Mouse (Mus musculus): ENCODE measurements at regions not wholly inside any gene's neighbourhood (a gene's known extent, or its start where the extent isn't known, plus 50 kb on each side); places are given as distances from the start of the nearest gene placed in this dataset.

DNA sequence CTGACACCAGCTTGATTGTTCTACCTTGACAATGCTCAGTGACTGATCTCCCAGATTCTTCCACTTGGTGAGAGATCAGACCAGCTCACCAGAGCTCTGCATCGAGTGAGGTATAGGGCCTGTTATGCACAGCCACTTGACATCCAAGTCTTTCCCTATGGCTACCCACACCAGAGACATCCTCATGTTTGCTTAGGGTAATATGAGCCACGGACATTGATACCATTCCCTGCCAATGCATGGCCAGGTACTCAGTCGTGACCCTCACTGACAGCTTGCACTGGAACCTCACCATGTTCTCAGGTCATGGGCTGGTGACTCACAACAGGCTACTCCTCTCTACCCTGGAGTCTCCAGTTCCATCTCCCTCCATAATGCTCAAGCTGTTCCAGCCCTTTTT is 290.4 kb upstream of the Robo2 start:
- Histone ChIP-seq H3K9me3 (replicated peaks) (peaks cover 16% of the 10 kb centered on the region), H3K4me3 (ENCODE audit: low read depth, low read length) (no peak overlapping the region), H3K4me1 (ENCODE audit: insufficient read depth, low read depth, low read length) (no peaks in the 10 kb centered on the region), H3K27me3 (ENCODE audit: insufficient read depth, low read length) (no peaks in the 10 kb centered on the region), H3K36me3 (replicated peaks) (no peaks in the 10 kb centered on the region)
- ATAC-seq (ENCODE audit: extremely low read depth, insufficient number of reproducible peaks, low FRiP score, poor library complexity, severe bottlenecking) (no peak), DNase-seq (ENCODE audit: low spot score) (no peak)
- no peak for TF ChIP-seq POLR2AphosphoS5 (IDR thresholded peaks at IDR 0.05; ENCODE audit: insufficient replicate concordance, low read depth, low read length)
- no peak for TF ChIP-seq CTCF (IDR thresholded peaks at IDR 0.05; ENCODE audit: low read depth, low read length)
- no peak for TF ChIP-seq TAL1 (conservative IDR thresholded peaks at IDR 0.05; ENCODE audit: low read depth, low read length)
- TF ChIP-seq GATA1 (IDR thresholded peaks at IDR 0.05; ENCODE audit: borderline replicate concordance, low read length), result no peak
- no peak for TF ChIP-seq GATA2 (IDR thresholded peaks at IDR 0.05; ENCODE audit: borderline replicate concordance, low read depth, low read length)

DNA sequence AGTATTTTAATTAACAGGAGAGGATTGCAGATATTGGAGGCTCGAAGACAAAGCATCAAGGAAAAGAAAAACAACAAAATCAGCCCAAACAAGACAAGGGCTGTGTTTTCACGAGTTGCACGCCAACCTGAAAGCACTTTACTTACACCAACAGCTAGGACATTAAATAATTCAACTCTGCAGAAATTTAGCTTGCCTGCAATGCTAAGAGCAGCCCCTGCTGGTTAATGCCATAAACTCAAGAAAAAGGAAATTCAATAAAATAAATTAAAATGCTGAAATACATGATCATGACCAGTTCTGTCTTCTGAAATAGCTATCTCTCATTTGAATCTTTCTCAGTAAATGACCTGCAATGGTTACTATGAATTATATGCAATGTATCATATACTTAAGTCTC is 271.7 kb upstream of the Robo2 start:
- Histone ChIP-seq H3K27me3 (ENCODE audit: insufficient read depth, low read length) (no peaks in the 10 kb centered on the region), H3K4me3 (ENCODE audit: low read depth, low read length) (no peak overlapping the region), H3K36me3 (replicated peaks) (no peaks in the 10 kb centered on the region), H3K9me3 (replicated peaks) (no peaks in the 10 kb centered on the region), H3K4me1 (ENCODE audit: insufficient read depth, low read depth, low read length) (no peaks in the 10 kb centered on the region)
- ATAC-seq (ENCODE audit: extremely low read depth, insufficient number of reproducible peaks, low FRiP score, poor library complexity, severe bottlenecking) (no peak), DNase-seq (ENCODE audit: low spot score) (no peak)
- TF ChIP-seq GATA1 (IDR thresholded peaks at IDR 0.05; ENCODE audit: borderline replicate concordance, low read length) (no peak), TAL1 (conservative IDR thresholded peaks at IDR 0.05; ENCODE audit: low read depth, low read length) (no peak), POLR2AphosphoS5 (IDR thresholded peaks at IDR 0.05; ENCODE audit: insufficient replicate concordance, low read depth, low read length) (no peak), CTCF (IDR thresholded peaks at IDR 0.05; ENCODE audit: low read depth, low read length) (no peak), GATA2 (IDR thresholded peaks at IDR 0.05; ENCODE audit: borderline replicate concordance, low read depth, low read length) (no peak)

DNA sequence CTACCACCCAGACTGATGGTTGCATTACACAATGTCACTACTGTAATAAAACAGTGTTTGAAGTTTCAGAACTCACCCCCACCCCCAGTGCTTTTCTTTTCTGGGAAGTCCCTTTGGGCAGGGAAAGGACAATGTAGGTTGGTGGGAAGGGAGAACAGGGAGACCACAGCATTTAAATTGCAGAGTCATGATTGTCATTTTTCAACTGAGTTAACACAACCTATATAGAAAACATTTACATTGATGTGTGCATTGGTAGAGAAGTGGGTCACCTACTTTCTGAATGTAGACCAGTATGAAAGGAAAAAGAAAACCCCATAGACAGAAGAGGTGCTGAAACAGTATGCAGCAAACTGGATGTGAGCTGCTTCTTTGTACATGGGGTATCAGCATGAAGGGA is 264.0 kb upstream of the Robo2 start:
- no peaks in the 10 kb centered on the region for H3K36me3 ChIP-seq (replicated peaks)
- DNase-seq (ENCODE audit: low spot score), result no peak
- no peak for ATAC-seq (ENCODE audit: extremely low read depth, insufficient number of reproducible peaks, low FRiP score, poor library complexity, severe bottlenecking)
- TF ChIP-seq POLR2AphosphoS5 (IDR thresholded peaks at IDR 0.05; ENCODE audit: insufficient replicate concordance, low read depth, low read length) (no peak), GATA1 (IDR thresholded peaks at IDR 0.05; ENCODE audit: borderline replicate concordance, low read length) (no peak), GATA2 (IDR thresholded peaks at IDR 0.05; ENCODE audit: borderline replicate concordance, low read depth, low read length) (no peak), TAL1 (conservative IDR thresholded peaks at IDR 0.05; ENCODE audit: low read depth, low read length) (no peak), CTCF (IDR thresholded peaks at IDR 0.05; ENCODE audit: low read depth, low read length) (no peak)
- no peak overlapping the region for H3K4me3 ChIP-seq (ENCODE audit: low read depth, low read length)
- H3K9me3 ChIP-seq (replicated peaks), result no peaks in the 10 kb centered on the region
- no peaks in the 10 kb centered on the region for H3K4me1 ChIP-seq (ENCODE audit: insufficient read depth, low read depth, low read length)
- no peaks in the 10 kb centered on the region for H3K27me3 ChIP-seq (ENCODE audit: insufficient read depth, low read length)

DNA sequence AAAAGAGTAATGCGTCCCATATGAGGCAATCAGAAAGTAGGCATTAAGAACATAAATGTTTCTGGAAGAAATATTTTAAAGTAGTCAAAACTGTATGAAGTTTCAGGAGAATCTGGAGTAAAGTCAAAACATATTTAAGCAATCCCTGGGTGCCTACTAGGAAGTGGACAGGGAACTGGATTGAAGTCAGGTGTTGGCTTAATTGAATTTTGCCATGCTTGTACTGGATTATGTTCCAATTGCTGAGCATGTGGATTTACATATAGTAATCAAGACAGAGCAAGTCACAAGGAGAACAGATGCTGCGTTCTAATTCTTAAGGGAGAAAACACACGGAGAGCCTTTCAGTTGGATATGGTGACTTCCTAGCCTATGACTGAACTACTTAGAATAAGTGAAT is 259.8 kb upstream of the Robo2 start:
- no peak for TF ChIP-seq POLR2AphosphoS5 (IDR thresholded peaks at IDR 0.05; ENCODE audit: insufficient replicate concordance, low read depth, low read length)
- TF ChIP-seq GATA1 (IDR thresholded peaks at IDR 0.05; ENCODE audit: borderline replicate concordance, low read length), result no peak
- no peak for TF ChIP-seq TAL1 (conservative IDR thresholded peaks at IDR 0.05; ENCODE audit: low read depth, low read length)
- no peak for TF ChIP-seq CTCF (IDR thresholded peaks at IDR 0.05; ENCODE audit: low read depth, low read length)
- no peak for TF ChIP-seq GATA2 (IDR thresholded peaks at IDR 0.05; ENCODE audit: borderline replicate concordance, low read depth, low read length)
- H3K36me3 ChIP-seq (replicated peaks), result no peaks in the 10 kb centered on the region
- ATAC-seq (ENCODE audit: extremely low read depth, insufficient number of reproducible peaks, low FRiP score, poor library complexity, severe bottlenecking), result no peak

DNA sequence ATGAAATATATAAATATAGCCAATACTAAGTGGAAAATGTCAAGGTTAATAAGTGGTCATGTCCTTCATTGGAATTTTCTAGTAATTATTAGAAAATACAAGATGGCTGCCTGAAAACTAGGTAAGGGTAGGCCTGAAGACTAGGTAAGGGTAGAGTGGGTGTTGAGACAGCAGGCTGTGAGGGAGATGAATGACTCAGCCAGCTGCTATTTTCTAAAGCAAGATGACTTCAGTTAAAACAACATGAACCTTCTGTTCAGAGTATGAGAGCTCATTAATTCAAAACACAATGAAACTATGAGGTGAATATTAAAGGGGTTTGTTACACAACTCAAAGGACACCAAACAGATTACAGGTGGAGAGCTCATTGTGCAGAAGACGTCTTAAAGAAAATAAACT is 252.7 kb upstream of the Robo2 start:
- ATAC-seq (ENCODE audit: extremely low read depth, insufficient number of reproducible peaks, low FRiP score, poor library complexity, severe bottlenecking), result no peak
- Histone ChIP-seq H3K36me3 (replicated peaks) (no peaks in the 10 kb centered on the region), H3K27me3 (ENCODE audit: insufficient read depth, low read length) (no peaks in the 10 kb centered on the region), H3K4me1 (ENCODE audit: insufficient read depth, low read depth, low read length) (no peaks in the 10 kb centered on the region), H3K4me3 (ENCODE audit: low read depth, low read length) (no peak overlapping the region), H3K9me3 (replicated peaks) (no peaks in the 10 kb centered on the region)
- TF ChIP-seq GATA2 (IDR thresholded peaks at IDR 0.05; ENCODE audit: borderline replicate concordance, low read depth, low read length), result no peak
- TF ChIP-seq POLR2AphosphoS5 (IDR thresholded peaks at IDR 0.05; ENCODE audit: insufficient replicate concordance, low read depth, low read length), result no peak
- no peak for TF ChIP-seq GATA1 (IDR thresholded peaks at IDR 0.05; ENCODE audit: borderline replicate concordance, low read length)
- TF ChIP-seq TAL1 (conservative IDR thresholded peaks at IDR 0.05; ENCODE audit: low read depth, low read length), result no peak
- TF ChIP-seq CTCF (IDR thresholded peaks at IDR 0.05; ENCODE audit: low read depth, low read length), result no peak
- no peak for DNase-seq (ENCODE audit: low spot score)

More for the DNA sequence above, 259.8 kb upstream of the Robo2 start:
- Histone ChIP-seq H3K27me3 (ENCODE audit: insufficient read depth, low read length) (no peaks in the 10 kb centered on the region), H3K4me1 (ENCODE audit: insufficient read depth, low read depth, low read length) (no peaks in the 10 kb centered on the region), H3K4me3 (ENCODE audit: low read depth, low read length) (no peak overlapping the region), H3K9me3 (replicated peaks) (0 out of 2 replicates have a peak, but pooled peaks cover 2% of the 10 kb centered on the region)
- no peak for DNase-seq (ENCODE audit: low spot score)

DNA sequence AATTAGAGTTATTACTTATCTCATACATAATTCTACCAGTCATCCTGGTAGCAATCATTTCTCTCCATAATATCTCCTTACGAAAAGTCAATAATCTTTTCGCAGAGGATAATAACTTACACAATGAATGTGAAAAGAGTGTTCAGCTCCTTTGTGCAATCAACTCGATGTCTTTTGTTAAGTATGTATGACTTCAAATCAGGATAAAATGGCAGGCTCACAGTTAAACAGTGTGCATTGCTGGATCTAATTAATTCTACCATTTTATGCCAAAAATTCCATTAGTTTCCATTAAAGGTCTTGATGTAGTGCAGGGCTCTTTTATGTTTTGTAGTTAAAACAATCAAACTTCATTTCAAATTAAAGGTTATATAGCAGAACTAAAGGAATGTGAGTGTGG is 239.6 kb upstream of the Robo2 start:
- no peak for DNase-seq (ENCODE audit: low spot score)
- no peak for TF ChIP-seq POLR2AphosphoS5 (IDR thresholded peaks at IDR 0.05; ENCODE audit: insufficient replicate concordance, low read depth, low read length)
- H3K27me3 ChIP-seq (ENCODE audit: insufficient read depth, low read length), result no peaks in the 10 kb centered on the region
- no peaks in the 10 kb centered on the region for H3K4me1 ChIP-seq (ENCODE audit: insufficient read depth, low read depth, low read length)
- ATAC-seq (ENCODE audit: extremely low read depth, insufficient number of reproducible peaks, low FRiP score, poor library complexity, severe bottlenecking), result no peak
- H3K4me3 ChIP-seq (ENCODE audit: low read depth, low read length), result no peak overlapping the region
- H3K36me3 ChIP-seq (replicated peaks), result no peaks in the 10 kb centered on the region
- no peaks in the 10 kb centered on the region; the same call in 1 of the 2 replicates for H3K9me3 ChIP-seq (replicated peaks)

DNA sequence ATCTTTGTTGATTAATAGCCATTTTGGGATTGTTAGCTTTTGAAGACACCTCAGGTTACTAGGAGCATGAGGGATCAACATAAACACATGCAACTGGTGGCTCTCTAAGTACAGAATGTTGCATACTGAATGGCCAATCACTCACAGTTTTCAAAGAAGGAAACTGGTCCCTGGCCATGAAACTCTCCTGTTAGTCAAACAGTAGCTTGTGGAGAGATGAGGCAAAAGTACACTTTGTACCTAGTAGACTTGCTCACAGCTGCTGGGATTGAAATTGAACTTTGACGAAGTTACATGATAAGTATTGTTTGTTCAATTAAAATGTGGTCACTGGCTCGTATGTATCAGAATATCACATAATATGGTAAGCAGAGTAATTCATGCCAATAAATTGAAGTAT is 237.6 kb upstream of the Robo2 start:
- Histone ChIP-seq H3K36me3 (replicated peaks) (no peaks in the 10 kb centered on the region), H3K4me1 (ENCODE audit: insufficient read depth, low read depth, low read length) (no peaks in the 10 kb centered on the region), H3K9me3 (replicated peaks) (no peaks in the 10 kb centered on the region; the same call in 1 of the 2 replicates), H3K27me3 (ENCODE audit: insufficient read depth, low read length) (no peaks in the 10 kb centered on the region), H3K4me3 (ENCODE audit: low read depth, low read length) (no peak overlapping the region)
- no peak for DNase-seq (ENCODE audit: low spot score)
- TF ChIP-seq TAL1 (conservative IDR thresholded peaks at IDR 0.05; ENCODE audit: low read depth, low read length) (no peak), GATA2 (IDR thresholded peaks at IDR 0.05; ENCODE audit: borderline replicate concordance, low read depth, low read length) (no peak), POLR2AphosphoS5 (IDR thresholded peaks at IDR 0.05; ENCODE audit: insufficient replicate concordance, low read depth, low read length) (no peak), GATA1 (IDR thresholded peaks at IDR 0.05; ENCODE audit: borderline replicate concordance, low read length) (no peak), CTCF (IDR thresholded peaks at IDR 0.05; ENCODE audit: low read depth, low read length) (no peak)
- ATAC-seq (ENCODE audit: extremely low read depth, insufficient number of reproducible peaks, low FRiP score, poor library complexity, severe bottlenecking), result no peak
